Mouse (Mus musculus) adrenal gland, postnatal 4 days (tissue): ENCODE data around the gene Taf9. TPM values are rescaled to one million over a fixed set of nuclear protein-coding genes. Genes with fewer than 3 reads are reported as not detected.
A peak's percentile ranks its signal among the peaks of the same experiment; 100 is the strongest.

Source experiments
- DNase-seq, 2 experiments: peaks; one replicate each; pipeline ENCODE4 v3.0.0; 2021 to 2022; ENCODE audit warnings: low spot score in 2 of 2, mixed read lengths in 2 of 2
- total RNA-seq, 2 experiments: library from RNA; stranded (reverse); gene quantifications; 2 replicates each; pipeline ENCODE4 v1.2.3; 2021

Gene Taf9
- total RNA-seq, 2 experiments from 2014 or later, result 10.1 to 15.0 TPM

GRCm38 (mm10) chr13:100669291-100670022 is 18.1 kb downstream of the Taf9 start, which contains the start of gene Ccdc125:
Gene Ccdc125 (plus strand): TSS chr13:100669717.
- peak in 1 of 2 experiments; percentile 25 for DNase-seq

GRCm38 (mm10) chr13:100670181-100670741 is 18.9 kb downstream of the Taf9 start:
- no peak for DNase-seq

GRCm38 (mm10) chr13:100675936-100676635 is 24.7 kb downstream of the Taf9 start:
- no peak for DNase-seq

GRCm38 (mm10) chr13:100681615-100682014 is 30.2 kb downstream of the Taf9 start:
- no peak for DNase-seq

- no peak for DNase-seq
Observed at GRCm38 (mm10) chr13:100682837-100683236, 31.5 kb downstream of the Taf9 start.

GRCm38 (mm10) chr13:100684355-100684754 is 33.0 kb downstream of the Taf9 start:
- DNase-seq, result no peak

GRCm38 (mm10) chr13:100687513-100687912 is 36.1 kb downstream of the Taf9 start:
- DNase-seq, result no peak

- DNase-seq, result no peak
Observed at GRCm38 (mm10) chr13:100697541-100697940, 46.2 kb downstream of the Taf9 start.

- no peak for DNase-seq
Observed at GRCm38 (mm10) chr13:100698866-100699265, 47.5 kb downstream of the Taf9 start.

GRCm38 (mm10) chr13:100703468-100703867 is 52.1 kb downstream of the Taf9 start:
- no peak for DNase-seq

Other genes starting within 250 kb of the Taf9 start
- gene Naip1, start 198.7 kb upstream of the Taf9 start, total RNA-seq, result under 1 TPM; 0.06 to 0.17 TPM
- 10 to 100 TPM; 49.5 to 55.6 TPM for gene Gtf2h2, start 159.0 kb upstream of the Taf9 start, total RNA-seq
- 10 to 100 TPM; 16.1 to 18.5 TPM for gene Ocln, start 98.9 kb upstream of the Taf9 start, total RNA-seq
- gene Marveld2, start 34.6 kb upstream of the Taf9 start, total RNA-seq, result 1 to 10 TPM; 2.6 to 4.4 TPM
- gene Ak6, start 600 bp upstream of the Taf9 start, total RNA-seq, result 10 to 100 TPM; 90.4 to 92.4 TPM
- 10 to 100 TPM; 21.6 to 22.0 TPM for gene Rad17, start 528 bp upstream of the Taf9 start, total RNA-seq
- gene Ccdc125, start 18.1 kb downstream of the Taf9 start, total RNA-seq, result 1 to 10 TPM; 3.3 to 3.7 TPM
- gene Cdk7, start 79.4 kb downstream of the Taf9 start, total RNA-seq, result 10 to 100 TPM; 66.5 to 68.2 TPM
- 100 to 1,000 TPM in 1 of 2 experiments, 10 to 100 TPM in 1; 95.5 to 102 TPM for gene Mrps36, start 93.1 kb downstream of the Taf9 start, total RNA-seq
- gene Cenph, start 124.3 kb downstream of the Taf9 start, total RNA-seq, result 10 to 100 TPM in 1 of 2 experiments, 1 to 10 TPM in 1; 9.3 to 12.9 TPM
- 10 to 100 TPM; 42.2 to 59.1 TPM for gene Ccnb1, start 135.0 kb downstream of the Taf9 start, total RNA-seq
- gene Slc30a5, start 181.8 kb downstream of the Taf9 start, total RNA-seq, result 10 to 100 TPM; 50.3 to 51.3 TPM